Mouse (Mus musculus) lung, postnatal 36 days (tissue): ENCODE measurements at regions not wholly inside any gene's neighbourhood (a gene's known extent, or its start where the extent isn't known, plus 50 kb on each side); places are given as distances from the start of the nearest gene placed in this dataset.
A peak's percentile ranks its signal among the peaks of the same experiment; 100 is the strongest.
"Not testable (repeated sequence)": the region's sequence is repeated elsewhere in the genome, so short reads cannot be mapped to it uniquely, and the experiment has no call there.

ENCODE experiments used
- DNase-seq: peaks from one replicate; pipeline ENCODE4 v3.0.0; 2022; ENCODE audit warnings: mixed read lengths

- DNase-seq = not testable (repeated sequence)
Observed at GRCm38 (mm10) chr7:138024021-138024420, 373.5 kb downstream of the Tcerg1l start.

GRCm38 (mm10) chr7:138051696-138052095 lies 345.8 kb downstream of the Tcerg1l start:
- DNase-seq = no peak

- DNase-seq = no peak
Observed at GRCm38 (mm10) chr7:138054756-138055155, 342.8 kb downstream of the Tcerg1l start.

GRCm38 (mm10) chr7:138061116-138061515 lies 336.4 kb downstream of the Tcerg1l start:
- no peak for DNase-seq

GRCm38 (mm10) chr7:138066921-138067320 lies 330.6 kb downstream of the Tcerg1l start:
- no peak for DNase-seq

- no peak for DNase-seq
Observed at GRCm38 (mm10) chr7:138075231-138075630, 322.3 kb downstream of the Tcerg1l start.

- peak; percentile 87 for DNase-seq
Observed at GRCm38 (mm10) chr7:138083980-138084379, 313.6 kb downstream of the Tcerg1l start.

GRCm38 (mm10) chr7:138107471-138108210 lies 289.9 kb downstream of the Tcerg1l start:
- DNase-seq = no peak

GRCm38 (mm10) chr7:138121497-138121896 lies 276.0 kb downstream of the Tcerg1l start:
- no peak for DNase-seq

- no peak for DNase-seq
Observed at GRCm38 (mm10) chr7:138129701-138130100, 267.8 kb downstream of the Tcerg1l start.

- DNase-seq = no peak
Observed at GRCm38 (mm10) chr7:138133427-138133826, 264.1 kb downstream of the Tcerg1l start.

GRCm38 (mm10) chr7:138137934-138138333 lies 259.6 kb downstream of the Tcerg1l start:
- DNase-seq = no peak

- no peak for DNase-seq
Observed at GRCm38 (mm10) chr7:138139766-138140165, 257.8 kb downstream of the Tcerg1l start.

GRCm38 (mm10) chr7:138149496-138149895 lies 248.0 kb downstream of the Tcerg1l start:
- DNase-seq = no peak

GRCm38 (mm10) chr7:138153455-138154167 lies 243.9 kb downstream of the Tcerg1l start:
- no peak for DNase-seq
